Mouse (Mus musculus) v-Abl transformed pro-B cells (cell line): ENCODE data around the gene Terb2.
"Not testable (repeated sequence)": the region's sequence is repeated elsewhere in the genome, so short reads cannot be mapped to it uniquely, and the experiment has no call there.

Experiments used
- in situ Hi-C, 2 experiments: fragments of 400-800 bp; cut with MboI; formaldehyde crosslinking; loops; one replicate each; pipeline ENCODE4 v1.15.1; 2025; ENCODE audit not compliant: unreplicated experiment in 2 of 2

Terb2 gene

DNA sequence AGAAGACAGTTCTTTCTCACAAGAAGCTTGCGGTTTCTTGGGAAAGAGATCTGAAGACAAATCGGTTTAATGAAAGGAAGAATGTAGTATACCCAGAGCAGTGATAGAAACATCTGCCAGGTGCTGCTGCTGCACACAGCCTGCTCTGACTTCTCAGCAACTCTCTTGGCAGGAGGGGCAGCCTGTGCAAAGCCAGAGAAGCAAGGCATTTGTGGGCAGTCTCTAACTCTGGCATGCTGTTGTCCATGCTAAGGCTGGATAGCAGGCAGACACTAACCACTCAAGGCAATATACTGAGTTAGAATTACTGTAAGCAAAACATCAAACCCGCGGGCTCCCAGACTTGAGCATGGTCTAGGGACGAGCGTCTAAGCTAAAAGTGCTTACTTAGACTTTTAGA is 26.4 kb upstream of the Terb2 start:
- in situ Hi-C loops: loop anchor here (5.0 kb wide), 1 partner anchor 87 kb away; no protein-coding TSS in a partner anchor

DNA sequence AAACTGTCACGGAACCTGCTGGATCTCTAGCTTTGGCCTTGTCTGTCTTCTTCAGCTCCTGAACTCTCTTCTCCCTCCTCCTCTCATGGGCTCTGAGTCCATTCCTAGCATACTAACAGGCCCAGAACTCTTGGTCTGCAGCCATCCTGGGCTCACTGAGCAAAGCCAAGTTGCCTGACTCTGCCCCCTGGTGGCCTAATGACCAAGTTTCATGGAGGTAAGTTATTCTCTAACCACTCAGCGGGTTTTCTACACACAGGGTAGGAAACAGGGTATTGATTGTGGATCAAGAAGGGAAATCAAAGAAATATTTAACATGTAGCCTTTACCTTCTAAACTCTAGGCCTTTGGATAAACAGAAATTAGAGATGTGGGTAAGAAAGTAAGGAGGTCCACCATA is 25.4 kb upstream of the Terb2 start, which contains the start of gene Trim69:
Gene Trim69 (plus strand): TSS at position 21 of the 400 bp plus-strand sequence.
- in situ Hi-C loops: loop anchor here (5.0 kb wide), 1 partner anchor 88 kb away; no protein-coding TSS in a partner anchor

DNA sequence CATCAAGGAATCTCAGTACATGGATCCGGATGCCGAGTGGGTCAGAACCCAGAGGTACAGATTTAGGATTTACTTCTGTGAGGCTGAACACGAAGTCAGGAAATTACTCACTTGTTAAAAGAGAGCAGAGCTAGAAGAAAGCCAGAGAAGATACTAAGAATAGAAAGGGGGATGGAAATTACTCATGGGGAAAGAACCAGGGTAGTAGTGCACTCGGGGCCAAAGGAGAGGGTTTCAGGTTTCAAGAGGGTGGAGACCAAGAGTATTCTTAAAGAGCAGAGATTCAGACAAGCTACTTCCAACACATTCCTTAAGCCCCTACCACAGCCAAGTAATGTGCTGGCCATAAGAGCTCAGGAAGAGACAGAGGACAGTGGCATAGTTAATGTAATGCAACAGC is 24.5 kb upstream of the Terb2 start:
- in situ Hi-C loops: loop anchor here (5.0 kb wide), 1 partner anchor 89 kb away; no protein-coding TSS in a partner anchor

DNA sequence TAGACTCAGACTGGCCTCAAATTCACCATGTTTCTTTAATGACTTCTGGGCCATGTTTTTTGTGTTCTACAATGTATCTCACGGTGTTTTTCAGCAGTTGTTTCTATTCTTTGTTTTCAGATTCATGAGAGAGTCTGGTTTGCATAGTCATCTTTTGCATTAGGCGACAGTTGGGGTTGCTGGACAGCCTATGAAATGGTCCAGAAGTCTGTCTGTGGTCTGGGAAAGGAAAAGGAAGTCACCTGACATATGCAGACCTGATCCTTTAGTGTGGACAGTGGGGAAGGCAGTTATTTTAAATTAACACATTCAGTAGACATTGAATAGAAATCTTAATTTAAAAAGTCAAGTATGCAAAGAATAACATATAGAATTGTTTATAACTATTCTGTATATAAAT is 23.5 kb upstream of the Terb2 start:
- in situ Hi-C loops: loop anchor here (5.0 kb wide), 1 partner anchor 90 kb away; no protein-coding TSS in a partner anchor

DNA sequence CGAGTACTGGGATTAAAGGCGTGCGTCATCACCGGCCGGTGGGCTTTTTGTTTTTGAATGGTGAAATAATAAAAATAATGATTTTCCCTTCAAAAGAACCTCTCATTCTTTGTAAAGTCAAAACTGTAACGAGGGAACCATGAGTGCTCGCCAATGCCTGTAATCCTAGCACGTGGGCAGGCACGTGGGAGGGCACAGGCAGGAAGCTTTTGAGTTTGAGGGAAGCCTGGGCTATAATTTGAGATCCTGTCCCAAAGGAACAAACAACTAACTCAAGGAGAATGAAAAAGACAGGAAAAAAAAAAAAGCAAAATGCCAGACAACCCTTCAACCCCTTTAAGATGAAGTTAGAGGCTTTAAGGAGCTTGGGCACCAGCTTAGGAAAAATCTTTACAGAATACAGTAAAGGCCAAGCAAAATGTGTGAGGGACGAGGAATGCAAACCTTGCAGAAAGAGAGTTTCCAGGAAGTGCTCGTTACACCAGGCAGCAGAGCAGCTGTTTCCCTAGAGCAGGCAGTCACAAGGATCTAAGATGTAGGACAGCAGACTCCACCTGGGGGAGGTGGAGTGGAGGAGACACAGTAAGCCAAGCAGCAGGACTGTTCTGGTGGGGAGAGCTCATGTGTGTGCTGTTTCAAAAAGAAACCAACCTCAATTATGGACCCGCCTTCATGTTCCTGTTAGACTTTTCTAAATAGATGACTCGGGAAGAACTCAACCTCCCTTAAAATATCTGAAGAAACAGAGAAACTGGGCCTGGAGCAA is 22.5 kb upstream of the Terb2 start:
- in situ Hi-C loops: loop anchor here (5.0 kb wide), 1 partner anchor 91 kb away; no protein-coding TSS in a partner anchor

DNA sequence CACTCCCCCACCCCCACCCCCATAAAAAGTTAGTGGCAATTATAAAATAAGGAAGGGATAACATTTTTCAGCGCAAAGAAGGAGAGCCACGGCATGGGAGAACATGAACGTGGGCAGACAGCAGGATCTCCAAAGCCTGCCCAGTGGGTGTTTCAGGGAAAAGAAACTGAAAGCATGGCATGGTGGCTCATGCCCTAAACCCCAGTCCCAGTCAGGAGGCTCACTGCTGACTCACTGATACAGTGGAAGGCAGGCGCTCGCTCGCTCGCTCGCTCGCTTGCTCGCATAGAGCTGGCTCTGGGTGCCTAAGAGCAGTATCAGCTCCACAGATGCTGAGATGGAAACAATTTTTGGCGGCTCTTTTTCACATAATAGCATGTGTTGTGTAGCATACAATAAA is 21.8 kb upstream of the Terb2 start:
- in situ Hi-C loops: loop anchor here (5.0 kb wide), 1 partner anchor 92 kb away; no protein-coding TSS in a partner anchor

DNA sequence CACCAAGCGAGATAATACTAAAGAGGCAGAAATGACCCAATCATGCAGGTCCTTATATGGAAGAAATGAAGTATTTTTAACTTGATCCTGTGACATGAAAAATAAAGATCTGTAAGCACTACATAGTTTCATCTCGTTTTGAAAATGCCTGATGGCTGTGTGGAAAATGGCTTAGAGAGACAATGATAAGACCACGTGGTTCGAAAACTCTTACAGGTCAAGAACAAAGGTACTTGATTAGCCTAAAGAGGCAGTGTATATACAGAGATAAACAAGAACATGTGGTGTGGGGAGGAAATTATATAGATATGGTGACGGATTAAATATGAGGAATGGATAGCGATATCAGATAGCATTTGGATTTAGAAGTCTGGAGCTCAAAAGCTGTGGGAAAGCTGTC is 14.8 kb upstream of the Terb2 start:
- in situ Hi-C loops: loop anchor here in 1 of 2 experiments (10.0 kb wide), 1 partner anchor 384 kb away; no protein-coding TSS in a partner anchor

DNA sequence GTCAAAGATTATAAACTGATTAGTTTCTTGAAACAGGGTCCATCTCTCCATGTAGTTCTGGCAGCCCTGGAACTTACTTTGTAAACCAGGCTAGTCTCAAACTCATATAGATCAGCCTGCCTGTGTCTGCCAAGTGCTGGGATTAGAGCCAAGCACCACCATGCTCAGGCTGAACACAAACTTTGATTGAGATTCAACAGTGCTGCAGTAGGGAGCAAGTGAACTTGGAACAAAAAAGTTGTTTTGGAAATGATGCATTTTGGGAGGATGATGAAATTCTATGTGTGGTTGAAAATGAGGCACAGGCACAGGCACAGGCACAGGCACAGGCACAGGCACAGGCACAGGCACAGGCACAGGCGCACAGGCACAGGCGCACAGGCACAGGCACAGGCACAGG is 13.9 kb upstream of the Terb2 start:
- in situ Hi-C loops: loop anchor here in 1 of 2 experiments (10.0 kb wide), 1 partner anchor 383 kb away; no protein-coding TSS in a partner anchor

DNA sequence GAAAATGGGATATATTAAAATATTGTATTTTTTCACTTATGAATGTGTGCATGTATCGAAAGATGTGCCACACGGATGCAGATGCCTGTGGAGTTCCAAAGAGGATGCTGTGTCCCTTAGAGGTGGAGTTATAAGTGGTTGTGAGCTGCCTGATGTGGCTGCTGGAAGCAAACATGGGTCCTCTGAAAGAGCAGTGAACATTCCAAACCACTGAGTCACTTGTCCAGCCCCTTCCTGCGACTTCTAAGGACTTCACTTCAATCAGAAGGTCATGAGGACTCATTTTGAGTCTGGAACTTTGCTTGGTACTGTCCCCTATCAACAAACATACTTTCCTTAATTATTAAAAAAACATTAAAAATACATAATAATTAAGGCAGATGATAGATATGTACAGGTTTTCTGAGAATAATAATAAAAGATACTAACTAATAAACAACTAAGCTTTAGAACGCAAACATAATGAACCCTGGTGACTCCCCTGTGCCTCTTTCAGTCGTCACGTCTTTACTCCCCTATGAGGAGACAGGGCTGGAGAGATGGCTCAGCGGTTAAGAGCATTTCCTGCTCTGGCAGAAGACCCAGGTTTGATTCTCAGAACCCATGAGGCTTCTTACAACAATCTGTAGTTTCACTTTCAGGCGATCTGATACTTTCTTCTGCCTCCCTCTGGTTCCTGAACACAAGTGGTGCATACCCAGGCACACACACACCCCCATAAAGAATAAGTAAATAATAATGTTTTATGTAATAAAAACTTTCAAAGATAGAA is 5.8 kb upstream of the Terb2 start:
- in situ Hi-C loops: loop anchor here in 1 of 2 experiments (25.0 kb wide), 1 partner anchor 582 kb away; the partner anchor contains the start of gene Sqor

DNA sequence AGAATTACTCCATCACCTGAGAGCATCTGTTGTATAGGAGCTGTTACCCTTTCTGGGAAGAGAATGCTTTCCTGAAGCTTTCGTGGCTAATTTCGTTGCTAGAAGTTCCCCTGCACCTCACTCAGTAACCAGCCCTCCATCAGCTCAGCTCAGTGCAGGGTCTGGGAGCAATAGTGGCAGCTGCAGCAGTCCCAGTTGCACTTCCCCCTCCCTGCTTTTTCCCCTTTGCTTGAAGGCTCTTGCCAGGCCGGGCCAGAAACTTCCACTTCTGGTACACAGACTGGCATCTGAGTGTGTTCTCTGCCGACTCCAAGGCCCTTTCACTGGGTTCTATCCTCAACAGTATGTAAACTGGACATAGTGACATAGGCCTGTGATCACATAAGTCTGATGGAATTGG is 986 bp upstream of the Terb2 start:
- in situ Hi-C loops: loop anchor here in 1 of 2 experiments (25.0 kb wide), 1 partner anchor 577 kb away; the partner anchor contains the start of gene Sqor

DNA sequence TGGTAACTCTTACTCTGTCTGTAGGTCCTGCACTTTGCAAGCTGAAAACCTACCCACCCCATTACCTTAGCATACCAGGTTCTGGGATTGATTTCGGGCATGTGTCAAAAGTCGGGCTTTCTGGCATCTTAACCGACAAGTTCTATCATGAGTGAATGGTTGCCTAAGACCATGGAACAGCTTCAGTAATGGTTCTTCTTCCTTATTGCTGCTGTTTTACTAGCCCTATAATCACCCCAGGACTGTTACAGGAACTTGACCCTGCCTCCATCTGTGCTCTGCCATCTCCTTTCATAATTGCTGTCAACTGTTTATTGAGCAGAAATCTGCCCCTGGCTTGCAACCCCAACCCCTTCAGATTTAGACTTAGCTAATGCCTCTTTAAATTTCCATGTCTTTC is 679 bp downstream of the Terb2 start:
- in situ Hi-C loops: loop anchor here in 1 of 2 experiments (25.0 kb wide), 1 partner anchor 576 kb away; the partner anchor contains the start of gene Sqor

DNA sequence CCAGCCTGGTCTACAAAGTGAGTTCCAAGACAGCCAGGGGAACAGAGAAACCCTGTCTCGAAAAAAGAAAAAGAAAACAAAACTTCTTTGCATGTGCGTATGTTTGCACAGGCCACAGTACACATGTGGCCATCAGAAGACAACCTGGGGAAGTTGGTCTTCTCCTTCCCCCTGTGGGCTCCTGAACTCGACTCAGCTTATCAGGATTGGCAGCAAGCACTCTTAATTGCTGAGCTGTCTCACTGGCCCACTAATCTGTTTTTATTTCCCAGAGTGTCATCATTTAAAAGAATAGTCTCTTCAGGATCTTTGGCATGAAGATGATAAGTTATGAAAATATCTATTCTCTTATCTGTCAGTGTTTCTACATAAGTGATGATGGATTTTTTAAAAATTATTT is 5.8 kb downstream of the Terb2 start:
- in situ Hi-C loops: loop anchor here (5.0 to 25.0 kb wide), 6 partner anchors 50 to 570 kb away; partner anchors contain the start of genes Duox2 (in 1 of the 2), Duoxa2 (in 1 of the 2) and Sqor (in 1 of the 2)

DNA sequence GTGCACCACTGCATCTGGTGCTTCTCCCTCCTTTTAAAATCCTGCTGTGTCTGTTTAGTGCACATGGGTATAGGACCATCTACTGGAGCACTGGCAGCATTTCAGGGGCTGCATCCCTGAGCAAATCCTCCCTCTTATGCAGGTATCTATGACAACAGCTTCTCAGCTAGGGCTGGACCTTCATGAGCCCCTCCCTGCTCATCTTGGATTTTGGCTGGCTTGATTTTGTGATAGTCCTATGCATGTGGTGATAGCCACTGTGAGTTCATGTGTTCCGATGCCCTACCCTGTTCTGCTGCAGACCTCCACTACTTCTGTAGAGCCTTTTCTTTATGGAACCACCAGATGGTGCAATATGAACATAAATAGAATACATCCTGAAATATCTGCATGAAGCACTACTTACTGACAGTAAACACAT is 8.4 kb downstream of the Terb2 start:
- in situ Hi-C loops: loop anchor here (5.0 to 25.0 kb wide), 6 partner anchors 48 to 568 kb away; partner anchors contain the start of genes Duox2 (in 1 of the 2), Duoxa2 (in 1 of the 2) and Sqor (in 1 of the 2)

DNA sequence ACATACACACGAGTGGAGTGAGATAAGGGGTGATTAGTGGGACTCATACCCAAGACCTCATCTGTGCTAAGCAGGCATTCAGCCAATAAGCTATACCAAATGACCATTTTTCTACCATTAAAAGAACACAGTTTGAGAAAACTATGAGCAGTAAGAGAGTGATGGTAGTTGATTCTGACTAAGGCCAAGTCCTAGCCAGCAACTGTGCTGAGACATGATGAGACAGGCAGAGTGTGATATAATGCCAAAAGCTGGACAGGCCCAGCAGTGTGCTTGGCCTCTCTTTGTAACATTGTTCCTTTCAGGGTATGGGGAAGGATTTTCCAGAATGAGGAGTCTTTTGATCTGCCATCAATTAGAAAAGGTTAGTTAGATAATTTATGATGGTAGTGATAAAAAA is 15.4 kb downstream of the Terb2 start:
- in situ Hi-C loops: loop anchor here in 1 of 2 experiments (5.0 kb wide), 1 partner anchor 41 kb away; no protein-coding TSS in a partner anchor

DNA sequence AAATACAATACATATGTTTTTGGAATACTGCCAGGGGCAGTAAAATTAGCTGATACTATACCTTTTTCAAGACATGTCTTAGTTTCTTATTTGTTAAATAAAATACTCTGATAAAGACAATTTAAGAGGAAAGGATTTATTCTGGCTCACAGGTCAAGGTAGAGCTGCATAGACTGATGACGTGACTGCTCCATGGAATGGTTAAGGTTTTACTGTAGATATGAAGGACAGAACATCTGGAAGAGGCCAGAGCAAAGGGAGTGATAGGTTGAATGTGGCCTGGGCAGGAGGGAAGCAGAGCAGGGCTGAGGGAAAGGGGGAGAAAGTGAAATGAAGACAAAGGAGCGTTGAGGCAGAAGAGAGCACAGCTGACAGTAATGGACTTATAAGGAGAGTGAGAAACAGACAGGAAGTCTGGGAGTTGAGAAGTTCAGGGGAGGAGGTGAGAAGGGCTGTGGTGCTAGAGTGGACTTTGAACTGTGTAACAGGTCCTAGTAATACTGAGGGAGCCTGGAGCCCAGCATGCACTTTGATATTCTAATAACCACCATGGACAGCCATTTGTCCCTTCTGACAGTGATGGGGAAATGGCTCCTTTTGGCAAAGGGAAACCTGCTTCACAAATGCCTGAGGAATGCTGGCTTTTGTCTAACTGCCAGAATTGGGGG is 20.5 kb downstream of the Terb2 start:
- in situ Hi-C loops: no loop called here

DNA sequence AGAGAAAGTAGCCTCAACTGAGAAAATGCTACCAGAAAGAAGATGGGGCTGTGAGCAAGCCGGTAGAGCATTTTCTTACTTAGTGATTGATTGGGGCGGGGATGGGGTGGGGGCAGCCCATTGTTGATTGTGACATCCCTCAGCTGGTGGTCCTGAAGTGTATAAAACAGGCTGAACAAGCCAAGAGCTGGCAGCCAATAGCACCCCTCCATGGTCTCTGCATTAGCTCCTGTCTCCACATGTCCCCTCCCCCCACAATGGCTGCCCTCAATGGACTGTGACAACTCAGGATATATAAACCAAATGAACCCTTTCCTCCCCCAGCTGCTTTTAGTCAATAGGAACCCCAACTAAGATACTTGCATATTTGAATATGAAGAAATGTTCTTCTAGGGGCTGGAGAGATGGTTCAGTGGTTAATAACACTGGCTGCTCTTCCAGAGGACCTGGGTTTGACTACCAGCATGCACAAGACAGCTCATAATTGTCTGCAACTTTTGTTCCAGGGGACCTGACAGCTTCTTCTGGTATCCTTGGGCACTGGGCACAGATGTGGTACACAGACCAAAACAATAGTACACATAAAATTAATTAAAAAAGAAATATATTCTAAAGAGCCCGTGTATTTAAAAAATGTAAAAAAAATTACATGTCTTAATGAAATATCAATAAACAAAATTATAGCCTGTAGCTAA is 24.6 kb downstream of the Terb2 start:
- in situ Hi-C loops: no loop called here

DNA sequence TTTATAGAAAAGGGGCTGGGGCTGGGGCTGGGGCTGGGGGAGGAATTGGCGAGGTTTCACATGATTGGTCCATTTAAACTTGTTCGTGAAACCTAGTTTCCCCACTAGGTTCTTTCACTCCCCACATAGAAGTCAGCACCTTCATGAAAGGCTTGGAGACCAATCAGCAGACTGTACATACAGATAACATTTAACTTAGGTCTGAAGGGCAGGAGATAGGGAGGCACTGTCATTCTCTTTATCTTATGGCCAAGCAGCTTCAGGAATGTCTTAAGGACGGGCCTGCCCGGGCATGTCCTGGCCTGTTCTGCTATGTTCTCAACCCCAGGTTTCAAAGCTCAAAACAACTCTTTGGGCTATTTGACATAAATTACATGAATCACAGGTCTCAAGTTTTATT is 31.0 kb downstream of the Terb2 start:
- in situ Hi-C loops: not testable (repeated sequence)

DNA sequence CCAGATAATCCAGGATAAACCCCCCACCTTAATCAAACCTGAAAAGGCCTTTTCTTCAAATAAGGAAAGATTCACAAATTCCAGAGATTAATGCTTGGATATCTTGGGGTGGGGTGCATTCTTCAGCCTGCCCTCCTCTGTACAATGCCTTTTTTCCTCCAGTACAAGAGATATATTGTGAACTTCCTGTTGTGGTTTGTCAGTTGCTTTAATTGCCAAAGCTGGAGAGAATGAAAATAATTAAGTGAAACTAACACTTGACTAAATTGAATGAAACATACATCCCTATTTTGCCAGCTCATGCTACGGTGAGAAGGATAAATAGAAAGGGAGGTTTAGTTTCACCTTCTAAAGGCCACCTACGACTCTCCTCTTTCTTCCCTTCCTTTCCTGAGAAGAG is 32.2 kb downstream of the Terb2 start:
- in situ Hi-C loops: no loop called here

DNA sequence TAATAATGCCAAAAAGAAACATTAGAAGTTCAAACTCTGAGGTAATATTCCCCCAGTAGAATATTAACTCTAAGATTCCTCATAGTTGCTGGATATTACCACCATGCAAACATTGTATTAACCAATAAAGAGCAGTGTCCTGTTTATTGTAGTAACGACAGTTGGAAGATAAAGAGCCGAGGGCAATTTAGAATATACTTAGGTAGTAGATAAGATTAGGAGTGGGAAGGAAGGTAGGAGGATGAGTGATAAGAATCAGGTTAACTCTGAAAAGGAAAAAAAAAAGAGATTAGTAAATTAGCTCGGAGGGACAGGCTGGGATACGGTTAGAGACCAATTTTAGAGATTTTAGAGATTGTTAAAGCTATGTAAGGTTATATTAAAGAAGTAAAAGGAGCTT is 35.3 kb downstream of the Terb2 start:
- in situ Hi-C loops: no loop called here
